Mouse (Mus musculus) G1E (cell line): ENCODE measurements at regions not wholly inside any gene's neighbourhood (a gene's known extent, or its start where the extent isn't known, plus 50 kb on each side); places are given as distances from the start of the nearest gene placed in this dataset.

ENCODE experiments used
- ATAC-seq: 2 replicates; pipeline ENCODE4 v1.8.0; 2016; ENCODE audit warnings: mild to moderate bottlenecking; ENCODE audit not compliant: insufficient number of reproducible peaks, poor library complexity, low FRiP score, severe bottlenecking; ENCODE audit errors: extremely low read depth
- DNase-seq: peaks from one replicate; pipeline ENCODE4 v3.0.0; 2012; ENCODE audit warnings: low spot score
- H3K27me3 ChIP-seq: 2 replicates; pipeline ENCODE4 v1.6.1; 2012; ENCODE audit warnings: mild to moderate bottlenecking, low read length, inconsistent platforms; ENCODE audit not compliant: insufficient read depth
- H3K36me3 ChIP-seq: replicated peaks from 2 replicates; pipeline ENCODE3; 2012; ENCODE audit warnings: mild to moderate bottlenecking, inconsistent platforms
- H3K4me1 ChIP-seq: 2 replicates; pipeline ENCODE4 v1.6.1; 2012; ENCODE audit warnings: low read depth, low read length, inconsistent platforms, mixed read lengths; ENCODE audit not compliant: insufficient read depth
- H3K4me3 ChIP-seq: 2 replicates; pipeline ENCODE4 v1.5.1; 2012; ENCODE audit warnings: low read depth, mild to moderate bottlenecking, inconsistent platforms, low read length, moderate library complexity, mixed read lengths
- H3K9me3 ChIP-seq: replicated peaks from 2 replicates; pipeline ENCODE4 v1.6.1; 2012; ENCODE audit warnings: inconsistent platforms
- CTCF ChIP-seq: IDR thresholded peaks from 2 replicates; pipeline ENCODE4 v1.5.1; 2012; ENCODE audit warnings: low read depth, low read length, inconsistent platforms, mixed read lengths
- GATA1 ChIP-seq: IDR thresholded peaks from 2 replicates; pipeline ENCODE4 v1.6.1; 2012; ENCODE audit warnings: borderline replicate concordance, low read length, inconsistent platforms, mixed read lengths
- GATA2 ChIP-seq: IDR thresholded peaks from 2 replicates; pipeline ENCODE4 v1.6.1; 2012; ENCODE audit warnings: low read depth, low read length, inconsistent platforms, borderline replicate concordance
- POLR2AphosphoS5 ChIP-seq: IDR thresholded peaks from 2 replicates; pipeline ENCODE4 v1.6.1; 2012; ENCODE audit warnings: low read depth, low read length, inconsistent platforms; ENCODE audit not compliant: insufficient replicate concordance
- TAL1 ChIP-seq: conservative IDR thresholded peaks from 2 replicates; pipeline ENCODE4 v1.6.1; 2012; ENCODE audit warnings: low read depth, low read length, inconsistent platforms, mixed read lengths

- no peaks in the 10 kb centered on the region for H3K36me3 ChIP-seq
- peaks cover 82% of the 10 kb centered on the region for H3K9me3 ChIP-seq
- no peak for TF ChIP-seq GATA1
- no peak for TF ChIP-seq GATA2
- no peak for TF ChIP-seq CTCF
- TF ChIP-seq TAL1: no peak
- no peak for TF ChIP-seq POLR2AphosphoS5
Observed at GRCm38 (mm10) chr4:142334084-142334483, 94.9 kb upstream of the Kazn start.

GRCm38 (mm10) chr4:142330599-142330998 lies 91.4 kb upstream of the Kazn start:
- no peak for ATAC-seq
- Histone ChIP-seq H3K36me3 (no peaks in the 10 kb centered on the region), H3K4me3 (no peak overlapping the region), H3K4me1 (no peaks in the 10 kb centered on the region), H3K27me3 (no peaks in the 10 kb centered on the region), H3K9me3 (peaks cover 75% of the 10 kb centered on the region)
- TF ChIP-seq CTCF (no peak), POLR2AphosphoS5 (no peak), TAL1 (no peak), GATA2 (no peak), GATA1 (no peak)
- DNase-seq: no peak

More at GRCm38 (mm10) chr4:142334084-142334483, 94.9 kb upstream of the Kazn start:
- DNase-seq (no peak), ATAC-seq (no peak)
- no peaks in the 10 kb centered on the region for H3K27me3 ChIP-seq
- no peak overlapping the region for H3K4me3 ChIP-seq
- no peaks in the 10 kb centered on the region for H3K4me1 ChIP-seq

DNA sequence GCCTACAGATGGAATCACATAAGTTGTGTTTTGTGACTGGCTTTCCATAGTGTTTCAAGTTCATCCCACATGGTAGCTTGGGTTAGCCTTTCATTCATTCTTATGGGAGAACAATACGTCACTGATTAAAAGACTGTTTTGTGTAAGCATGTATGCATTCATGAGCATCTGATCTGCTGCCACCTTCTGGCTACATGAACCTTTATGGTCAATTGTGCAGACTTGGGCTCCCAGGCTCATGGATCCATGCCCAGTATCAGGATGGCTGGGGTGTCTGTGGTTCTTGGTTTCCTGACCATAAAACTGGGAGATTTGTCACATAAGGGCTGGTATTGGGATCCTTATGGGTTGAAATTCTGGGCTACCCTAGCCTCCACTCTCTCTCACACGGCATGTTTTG lies 90.4 kb upstream of the Kazn start:
- H3K9me3 ChIP-seq: peaks cover 76% of the 10 kb centered on the region
- H3K27me3 ChIP-seq: no peaks in the 10 kb centered on the region

GRCm38 (mm10) chr4:142326511-142326910 lies 87.3 kb upstream of the Kazn start:
- no peaks in the 10 kb centered on the region for H3K4me1 ChIP-seq
- no peaks in the 10 kb centered on the region for H3K27me3 ChIP-seq
- DNase-seq (no peak), ATAC-seq (no peak)
- TF ChIP-seq GATA2 (no peak), GATA1 (no peak), TAL1 (no peak), CTCF (no peak), POLR2AphosphoS5 (no peak)
- no peak overlapping the region for H3K4me3 ChIP-seq
- H3K9me3 ChIP-seq: peaks cover 77% of the 10 kb centered on the region
- no peaks in the 10 kb centered on the region for H3K36me3 ChIP-seq

More for the DNA sequence above, 90.4 kb upstream of the Kazn start:
- Histone ChIP-seq H3K4me3 (no peak overlapping the region), H3K36me3 (no peaks in the 10 kb centered on the region), H3K4me1 (no peaks in the 10 kb centered on the region)
- DNase-seq: no peak
- no peak for ATAC-seq
- TF ChIP-seq TAL1 (no peak), CTCF (no peak), GATA2 (no peak), POLR2AphosphoS5 (no peak), GATA1 (no peak)

- peaks cover 85% of the 10 kb centered on the region for H3K9me3 ChIP-seq
- no peaks in the 10 kb centered on the region for H3K36me3 ChIP-seq
- H3K4me1 ChIP-seq: no peaks in the 10 kb centered on the region
- no peak for ATAC-seq
- no peak for TF ChIP-seq TAL1
- TF ChIP-seq GATA1: no peak
- TF ChIP-seq CTCF: no peak
- no peak for TF ChIP-seq POLR2AphosphoS5
- no peak for TF ChIP-seq GATA2
- no peak for DNase-seq
- no peak overlapping the region for H3K4me3 ChIP-seq
- H3K27me3 ChIP-seq: no peaks in the 10 kb centered on the region
Observed at GRCm38 (mm10) chr4:142321209-142321863, 82.1 kb upstream of the Kazn start.

DNA sequence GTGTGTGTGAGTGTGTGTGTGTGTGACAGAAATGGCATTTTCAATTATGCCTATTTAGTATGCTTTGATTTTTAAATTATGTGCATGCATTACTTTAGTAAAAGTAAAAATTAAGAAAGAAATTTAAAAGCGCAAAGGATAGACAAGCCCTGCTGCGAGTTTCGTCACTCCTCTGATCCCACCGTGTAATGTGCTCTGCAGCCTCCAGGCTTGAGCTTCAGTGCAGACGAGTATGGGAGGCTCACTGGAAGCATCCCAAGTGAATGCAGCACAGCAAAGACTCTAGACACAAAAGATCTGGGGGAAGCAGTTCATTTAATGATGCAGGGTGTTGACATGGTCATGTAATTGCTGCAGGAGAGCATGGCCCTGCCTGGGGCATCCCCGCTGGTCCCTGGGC lies 71.1 kb upstream of the Kazn start:
- H3K4me1 ChIP-seq: no peaks in the 10 kb centered on the region
- ATAC-seq: no peak
- H3K27me3 ChIP-seq: no peaks in the 10 kb centered on the region
- no peak overlapping the region for H3K4me3 ChIP-seq
- H3K36me3 ChIP-seq: no peaks in the 10 kb centered on the region
- DNase-seq: no peak
- TF ChIP-seq CTCF (no peak), GATA1 (no peak), TAL1 (no peak)
- peaks cover 88% of the 10 kb centered on the region for H3K9me3 ChIP-seq

- TF ChIP-seq TAL1 (no peak), CTCF (no peak), GATA1 (no peak), POLR2AphosphoS5 (no peak), GATA2 (no peak)
- Histone ChIP-seq H3K36me3 (no peaks in the 10 kb centered on the region), H3K4me1 (no peaks in the 10 kb centered on the region), H3K27me3 (no peaks in the 10 kb centered on the region), H3K4me3 (no peak overlapping the region), H3K9me3 (peaks cover 90% of the 10 kb centered on the region)
- ATAC-seq (no peak), DNase-seq (no peak)
Observed at GRCm38 (mm10) chr4:142308271-142308670, 69.1 kb upstream of the Kazn start.
